Mouse (Mus musculus) intestine, embryonic 14.5 days (tissue): ENCODE results near the gene Ndufaf5. TPM values are rescaled to one million over a fixed set of nuclear protein-coding genes. Genes with fewer than 3 reads are reported as not detected.
"Not testable (repeated sequence)": the region's sequence is repeated elsewhere in the genome, so short reads cannot be mapped to it uniquely, and the experiment has no call there.

Experiments used
- ATAC-seq: fragments of 200-750 bp; cut with Nextera tagmentation; replicated peaks from 2 replicates; pipeline ENCODE4 v1.8.0; 2017; ENCODE audit warnings: low read depth, moderate number of reproducible peaks, moderate TSS enrichment, moderate library complexity; ENCODE audit not compliant: low FRiP score, low TSS enrichment
- DNase-seq: peaks from one replicate; pipeline ENCODE4 v3.0.0-alpha.2; 2018; ENCODE audit warnings: low spot score
- H3K27ac ChIP-seq: fragments of 300-500 bp; sonication (generic); 2 replicates; pipeline ENCODE4 v1.5.1; 2014; ENCODE audit warnings: low read depth, mild to moderate bottlenecking, control low read depth
- H3K27me3 ChIP-seq: fragments of 300-500 bp; sonication (generic); replicated peaks from 2 replicates; pipeline ENCODE4 v1.6.1; 2014; ENCODE audit warnings: low read length, control low read depth; ENCODE audit not compliant: control insufficient read depth, insufficient read depth
- H3K36me3 ChIP-seq: fragments of 300-500 bp; sonication (generic); 2 replicates; pipeline ENCODE4 v1.6.1; 2014; ENCODE audit warnings: low read length, control low read depth; ENCODE audit not compliant: control insufficient read depth, insufficient read depth
- H3K4me1 ChIP-seq: fragments of 300-500 bp; sonication (generic); replicated peaks from 2 replicates; pipeline ENCODE4 v1.6.1; 2014; ENCODE audit warnings: low read length, control low read depth, mixed read lengths; ENCODE audit not compliant: control insufficient read depth, insufficient read depth
- H3K4me2 ChIP-seq: fragments of 300-500 bp; sonication (generic); 2 replicates; pipeline ENCODE4 v1.6.1; 2014; ENCODE audit warnings: low read length
- H3K4me3 ChIP-seq: fragments of 300-500 bp; sonication (generic); 2 replicates; pipeline ENCODE4 v1.5.1; 2014; ENCODE audit warnings: low read depth, low read length, control low read depth, mixed read lengths
- H3K9ac ChIP-seq: fragments of 300-500 bp; sonication (generic); 2 replicates; pipeline ENCODE4 v1.6.1; 2014; ENCODE audit warnings: mild to moderate bottlenecking, low read length
- H3K9me3 ChIP-seq: fragments of 300-500 bp; sonication (generic); 2 replicates; pipeline ENCODE4 v1.6.1; 2016; ENCODE audit warnings: low read length, control low read depth; ENCODE audit not compliant: control insufficient read depth
- WGBS: fragments of 180-500 bp; shearing (Covaris S2); extraction: QIAGEN DNeasy Blood & Tissue Kit; methylation state at CpG from one replicate; pipeline ENCODE4 v1.1.7; 2014; 5-methylcytosine and 5-hydroxymethylcytosine counted together
- polyA plus RNA-seq: library from polyadenylated mRNA; unstranded; fragments of >200 nt; fragmentation: Nextera tagmentation; extraction: Ambion mirVana; gene quantifications from 2 replicates; pipeline ENCODE4 v1.2.1, GENCODE M21; 2014

Gene Ndufaf5
- 24.2 and 24.3 TPM in 2 replicates for polyA plus RNA-seq

DNA sequence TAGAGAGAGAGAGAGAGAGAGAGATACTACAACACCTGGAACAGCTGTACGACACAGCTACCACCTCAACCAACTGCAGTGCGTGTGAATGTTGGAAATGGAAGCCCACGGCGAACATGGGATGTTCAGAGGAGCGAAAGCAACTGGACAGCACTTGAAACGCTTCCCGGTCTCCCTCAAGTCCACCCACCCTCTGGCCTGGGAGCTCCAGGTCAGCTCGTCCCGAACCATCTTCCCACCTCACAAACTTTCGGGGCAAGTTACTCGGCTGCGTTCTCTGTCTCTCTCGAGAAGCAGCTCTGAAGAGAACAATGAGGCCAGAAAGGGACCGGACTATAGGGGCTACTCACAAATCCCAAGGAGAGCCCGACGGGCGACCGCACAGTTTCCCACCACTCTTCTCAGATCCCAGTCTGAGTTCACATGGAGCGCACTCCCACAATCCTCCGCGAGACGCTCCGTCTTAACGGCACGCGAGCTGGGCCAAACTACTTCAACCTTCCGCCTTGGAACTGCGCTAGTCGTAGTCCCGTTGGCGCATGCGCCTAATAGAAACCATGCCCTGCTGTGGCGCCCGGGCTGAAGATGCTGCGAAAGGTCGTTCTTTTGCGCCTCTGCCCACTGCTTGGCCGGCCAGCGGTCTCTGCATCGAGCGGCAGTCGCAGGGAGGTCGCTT, at the start of gene Ndufaf5, which contains the start of gene Esf1:
Gene Ndufaf5 (plus strand): TSS at position 523 of the 676 bp plus-strand sequence.
Gene Esf1 (minus strand): TSS at position 438 of the 676 bp plus-strand sequence.
- peak; percentile 98 for ATAC-seq
- under 1% methylated on average over 43 of the region's 43 CpGs for WGBS

GRCm38 (mm10) chr2:140125516-140125915, 44.9 kb upstream of the Ndufaf5 start:
- no peak overlapping the region for H3K4me3 ChIP-seq
- H3K4me2 ChIP-seq: no peak overlapping the region
- 86% methylated on average over 2 of the region's 2 CpGs for WGBS
- DNase-seq (no peak), ATAC-seq (no peak)
- H3K9ac ChIP-seq: no peak overlapping the region
- no peaks in the 10 kb centered on the region for H3K9me3 ChIP-seq
- H3K27ac ChIP-seq: no peak overlapping the region
- H3K36me3 ChIP-seq: peaks cover 82% of the 10 kb centered on the region
- H3K27me3 ChIP-seq: no peaks in the 10 kb centered on the region
- H3K4me1 ChIP-seq: no peaks in the 10 kb centered on the region

More for the DNA sequence above, at the start of gene Ndufaf5, which contains the start of gene Esf1:
- Histone ChIP-seq H3K27ac (peak within 1 kb of the TSS; percentile 67), H3K27me3 (no peaks in the 10 kb centered on the region), H3K36me3 (peaks cover 31% of the 10 kb centered on the region), H3K9ac (peak within 1 kb of the TSS; percentile 85), H3K4me2 (peak within 1 kb of the TSS; percentile 79), H3K9me3 (no peaks in the 10 kb centered on the region), H3K4me3 (peak within 1 kb of the TSS; percentile 100), H3K4me1 (peaks cover 15% of the 10 kb centered on the region)
- peak; percentile 97 for DNase-seq

DNA sequence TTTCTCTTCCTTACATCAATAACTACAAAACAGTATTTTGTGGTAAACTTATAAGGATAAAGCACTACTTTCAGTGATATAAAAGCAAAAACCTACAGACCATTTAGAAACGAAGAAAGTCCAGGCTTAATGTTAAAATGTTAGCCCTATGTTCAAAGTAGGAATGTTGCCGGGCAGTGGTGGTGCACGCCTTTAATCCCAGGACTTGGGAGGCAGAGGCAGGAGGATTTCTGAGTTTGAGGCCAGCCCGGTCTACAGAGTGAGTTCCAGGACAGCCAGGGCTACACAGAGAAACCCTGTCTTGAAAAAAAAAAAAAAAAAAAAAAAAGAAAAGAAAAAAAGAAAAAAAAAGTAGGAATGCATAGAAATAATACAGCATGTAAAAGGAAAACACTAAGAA, 18.7 kb upstream of the Ndufaf5 start, which contains the start of gene Gm17374:
Gene Gm17374 (plus strand): TSS at position 301 of the 400 bp plus-strand sequence.
- not testable (repeated sequence) for H3K4me2 ChIP-seq, DNase-seq, H3K9ac ChIP-seq, H3K4me1 ChIP-seq, H3K27me3 ChIP-seq, H3K27ac ChIP-seq, ATAC-seq, H3K9me3 ChIP-seq, H3K4me3 ChIP-seq
- 94% methylated on average over 4 of the region's 4 CpGs for WGBS
- H3K36me3 ChIP-seq: peaks cover 68% of the 10 kb centered on the region

- ATAC-seq: no peak
- Histone ChIP-seq H3K27me3 (no peaks in the 10 kb centered on the region), H3K27ac (no peak overlapping the region), H3K9ac (no peak overlapping the region), H3K36me3 (peaks cover 58% of the 10 kb centered on the region), H3K9me3 (no peaks in the 10 kb centered on the region), H3K4me3 (no peak overlapping the region), H3K4me2 (no peak overlapping the region), H3K4me1 (no peaks in the 10 kb centered on the region)
- no peak for DNase-seq
- WGBS: 81% methylated on average over 3 of the region's 3 CpGs
Measured at GRCm38 (mm10) chr2:140159186-140159730, 11.2 kb upstream of the Ndufaf5 start.

DNA sequence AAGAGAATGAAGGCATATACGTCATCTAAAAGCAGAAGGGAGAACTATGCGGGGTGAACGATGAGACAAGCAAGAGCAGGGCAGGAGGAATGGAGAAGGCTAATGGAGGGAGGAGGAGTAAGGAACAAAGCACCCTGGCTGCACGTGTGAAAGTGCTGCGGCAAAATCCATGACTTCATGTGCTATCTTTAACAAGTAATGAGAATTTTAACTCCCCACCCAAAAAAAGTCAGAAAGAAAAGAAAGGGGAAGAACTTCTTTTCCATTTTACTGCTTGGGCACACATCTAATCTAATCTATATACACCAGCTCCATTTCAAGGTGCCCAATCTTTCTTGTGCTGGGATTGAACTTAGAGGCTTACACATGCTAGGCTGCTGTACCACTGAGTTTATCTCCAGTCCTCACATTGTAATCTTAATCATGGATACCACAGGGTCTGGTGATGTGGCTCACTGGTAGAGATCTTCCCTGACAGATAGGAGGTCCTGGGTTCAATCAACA, 7.0 kb upstream of the Ndufaf5 start:
- no peak for DNase-seq
- Histone ChIP-seq H3K36me3 (peaks cover 51% of the 10 kb centered on the region), H3K4me1 (no peaks in the 10 kb centered on the region), H3K4me2 (no peak overlapping the region), H3K4me3 (no peak overlapping the region), H3K9ac (no peak overlapping the region), H3K9me3 (no peaks in the 10 kb centered on the region), H3K27me3 (no peaks in the 10 kb centered on the region), H3K27ac (no peak overlapping the region)
- ATAC-seq: no peak
- 95% methylated on average over 5 of the region's 5 CpGs for WGBS

DNA sequence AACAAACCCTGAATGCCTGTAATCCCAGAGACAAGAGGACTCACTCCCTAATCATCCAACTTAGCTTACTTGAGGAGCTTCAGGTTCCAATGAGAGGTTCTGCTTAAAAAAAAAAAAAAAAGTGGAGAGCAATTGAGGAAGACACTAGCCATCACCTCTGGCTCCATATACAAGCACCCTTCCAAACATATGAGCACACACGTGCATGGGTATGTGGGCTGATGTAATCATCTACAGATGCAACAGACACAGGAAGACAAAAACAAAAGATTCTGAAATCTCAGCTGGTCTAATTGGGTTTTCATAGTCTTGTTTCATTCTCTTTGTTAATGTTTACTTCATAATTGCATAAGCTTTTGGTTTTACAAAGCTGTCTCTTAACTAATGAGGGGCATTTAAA, 1.4 kb upstream of the Ndufaf5 start:
- peak overlapping the region; percentile 79 for H3K4me2 ChIP-seq
- ATAC-seq: no peak
- H3K9ac ChIP-seq: no peak overlapping the region
- H3K27me3 ChIP-seq: no peaks in the 10 kb centered on the region
- H3K4me3 ChIP-seq: peak overlapping the region; percentile 100; the same call in 1 of the 2 replicates
- no peaks in the 10 kb centered on the region for H3K9me3 ChIP-seq
- peaks cover 36% of the 10 kb centered on the region for H3K36me3 ChIP-seq
- H3K4me1 ChIP-seq: peaks cover 15% of the 10 kb centered on the region
- WGBS: 76% methylated on average over 1 of the region's 1 CpGs
- no peak overlapping the region for H3K27ac ChIP-seq
- no peak for DNase-seq

- DNase-seq (peak; percentile 52), ATAC-seq (peak; percentile 91)
- no peaks in the 10 kb centered on the region for H3K27me3 ChIP-seq
- no peaks in the 10 kb centered on the region for H3K9me3 ChIP-seq
- peaks cover 15% of the 10 kb centered on the region for H3K4me1 ChIP-seq
- WGBS: 8% methylated on average over 28 of the region's 28 CpGs
- peak overlapping the region; percentile 67 for H3K27ac ChIP-seq
- H3K4me2 ChIP-seq: peak overlapping the region; percentile 79
- H3K4me3 ChIP-seq: peak overlapping the region; percentile 100
- H3K36me3 ChIP-seq: peaks cover 30% of the 10 kb centered on the region
- peak overlapping the region; percentile 85 for H3K9ac ChIP-seq
Measured at GRCm38 (mm10) chr2:140170803-140171553, 529 bp downstream of the Ndufaf5 start.

DNA sequence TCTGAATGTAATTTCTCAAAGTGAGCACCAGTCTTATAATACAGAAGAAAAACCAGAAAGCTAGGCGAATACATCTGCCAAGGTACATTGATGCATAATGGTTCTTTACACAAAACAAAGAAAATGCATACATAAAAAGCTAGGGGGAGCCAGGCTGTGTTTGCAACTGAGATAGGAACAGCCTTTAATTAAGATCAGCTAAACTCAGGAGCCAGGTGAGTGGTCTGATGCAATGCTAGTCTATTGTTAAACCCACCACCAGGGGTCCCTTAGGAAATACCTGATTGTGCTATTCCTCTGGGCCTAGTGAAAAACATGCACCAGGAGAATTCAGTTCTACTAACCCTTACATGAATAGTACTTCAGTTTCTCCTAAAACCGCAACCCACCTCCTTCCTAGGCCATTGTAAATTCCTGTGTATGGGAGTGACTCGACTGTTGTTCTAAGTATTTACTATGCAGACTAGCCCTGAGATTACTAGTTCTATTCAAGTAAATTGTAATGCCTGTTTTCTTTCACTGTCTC, 15.3 kb downstream of the Ndufaf5 start:
- not testable (repeated sequence) for H3K4me2 ChIP-seq, H3K9ac ChIP-seq, ATAC-seq, H3K4me3 ChIP-seq, H3K9me3 ChIP-seq, H3K27me3 ChIP-seq, H3K27ac ChIP-seq, H3K4me1 ChIP-seq, DNase-seq
- WGBS: 91% methylated on average over 3 of the region's 3 CpGs
- peaks cover 45% of the 10 kb centered on the region for H3K36me3 ChIP-seq
